Mouse (Mus musculus): Measurements from ENCODE around the gene Ece1.

DNA sequence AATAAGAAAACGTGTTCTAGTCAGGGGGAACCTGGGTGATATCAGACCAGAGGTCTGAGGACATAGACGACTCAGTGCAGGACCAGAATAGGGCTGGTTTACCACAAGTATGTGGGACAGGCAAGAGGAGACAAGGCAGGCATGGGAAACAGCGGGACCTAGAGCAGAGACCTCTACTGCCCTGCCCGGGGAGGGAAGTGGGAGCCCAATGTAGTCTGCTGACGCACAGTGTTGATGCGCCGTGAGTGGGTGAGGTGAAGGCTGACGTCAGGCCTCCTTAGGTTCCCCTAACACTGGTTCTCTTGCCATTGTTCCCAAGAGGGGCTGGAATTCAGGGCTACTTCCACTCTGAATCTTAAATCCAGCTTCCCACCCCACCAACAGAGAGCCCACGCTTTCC is 2.7 kb downstream of the Ece1 start:
- no peak for TF ChIP-seq POLR2A (IDR thresholded peaks at IDR 0.05; ENCODE audit: insufficient read length, low read depth)
- no peak for TF ChIP-seq USF1 (IDR thresholded peaks at IDR 0.05; ENCODE audit: low read depth)
- no peak for TF ChIP-seq MAX (IDR thresholded peaks at IDR 0.05; ENCODE audit: low read depth)

All from myocyte (in vitro differentiated cells).